Mouse (Mus musculus) c-Kit-positive CD71-negative TER-119-negative erythroid progenitor cells, embryonic 14.5 days (primary cell): ENCODE data around the gene Ptprt.
"Not testable (repeated sequence)": the region's sequence is repeated elsewhere in the genome, so short reads cannot be mapped to it uniquely, and the experiment has no call there.

Source experiments
- DNase-seq: peaks from one replicate; pipeline ENCODE4 v3.0.0-alpha.2; 2013; ENCODE audit warnings: low read depth

Ptprt gene

GRCm38 (mm10) chr2:162210564-162210963, 450.4 kb downstream of the Ptprt start:
- DNase-seq, result no peak

GRCm38 (mm10) chr2:162197316-162197715, 463.6 kb downstream of the Ptprt start:
- no peak for DNase-seq

DNA sequence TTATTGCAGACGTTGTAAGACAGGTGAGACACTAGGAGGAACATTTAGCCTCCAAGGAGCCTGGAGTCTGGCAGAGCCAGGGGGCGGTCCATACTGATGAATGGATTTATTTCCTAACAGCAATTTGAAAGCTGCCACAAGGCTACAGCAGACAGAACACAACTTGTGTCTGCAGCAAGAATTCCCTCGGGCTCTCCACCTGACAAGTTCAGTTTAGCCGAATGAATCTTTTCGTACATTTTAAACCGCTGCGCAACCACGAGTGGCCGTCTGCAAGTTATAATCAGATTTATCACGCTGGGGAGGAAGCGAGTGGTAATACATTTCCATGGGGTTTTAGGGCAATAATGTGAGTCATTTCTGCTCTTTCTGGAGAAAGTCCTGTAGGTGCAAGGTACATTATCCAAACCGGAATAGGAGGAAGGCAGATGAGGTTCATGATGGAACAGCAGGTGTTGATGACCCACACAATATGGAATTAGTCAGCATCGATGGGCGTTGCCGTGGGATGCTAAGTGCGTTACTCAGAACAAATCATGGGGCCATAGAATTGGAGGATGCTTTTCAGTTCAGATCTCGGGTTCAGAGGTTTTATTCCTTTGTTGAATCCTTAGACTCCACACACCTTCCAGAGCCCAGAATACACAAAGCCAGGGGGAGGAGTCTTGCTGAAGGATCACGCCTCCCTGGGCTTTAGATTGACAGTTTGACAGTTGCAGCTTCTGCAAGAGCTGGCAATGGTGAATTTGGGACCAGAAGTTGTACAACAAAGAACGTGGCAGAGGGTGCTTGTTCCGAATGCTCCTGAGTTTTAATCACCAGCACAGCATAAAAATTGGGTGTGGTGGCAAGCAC, 478.1 kb downstream of the Ptprt start:
- no peak for DNase-seq

DNA sequence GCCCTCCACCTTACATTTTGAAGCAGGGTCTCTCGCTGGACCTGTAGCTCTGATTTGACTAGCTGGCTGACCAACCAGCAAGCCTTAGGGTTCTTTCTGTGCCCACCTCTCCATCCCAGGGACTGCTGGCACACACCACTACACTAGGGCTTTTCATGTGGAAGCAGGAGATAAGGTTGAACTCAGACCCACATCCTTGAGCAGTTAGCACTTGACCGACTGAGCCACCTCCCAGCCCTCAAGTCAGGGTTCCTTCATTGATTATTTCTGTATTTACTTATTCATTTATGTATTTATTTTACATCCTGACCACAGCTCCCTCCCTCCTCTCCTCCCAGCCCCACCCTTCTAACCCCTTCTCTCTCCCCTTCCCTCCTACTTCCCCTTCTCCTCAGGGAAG, 479.1 kb downstream of the Ptprt start:
- no peak for DNase-seq

GRCm38 (mm10) chr2:162172529-162172928, 488.4 kb downstream of the Ptprt start:
- DNase-seq, result no peak

DNA sequence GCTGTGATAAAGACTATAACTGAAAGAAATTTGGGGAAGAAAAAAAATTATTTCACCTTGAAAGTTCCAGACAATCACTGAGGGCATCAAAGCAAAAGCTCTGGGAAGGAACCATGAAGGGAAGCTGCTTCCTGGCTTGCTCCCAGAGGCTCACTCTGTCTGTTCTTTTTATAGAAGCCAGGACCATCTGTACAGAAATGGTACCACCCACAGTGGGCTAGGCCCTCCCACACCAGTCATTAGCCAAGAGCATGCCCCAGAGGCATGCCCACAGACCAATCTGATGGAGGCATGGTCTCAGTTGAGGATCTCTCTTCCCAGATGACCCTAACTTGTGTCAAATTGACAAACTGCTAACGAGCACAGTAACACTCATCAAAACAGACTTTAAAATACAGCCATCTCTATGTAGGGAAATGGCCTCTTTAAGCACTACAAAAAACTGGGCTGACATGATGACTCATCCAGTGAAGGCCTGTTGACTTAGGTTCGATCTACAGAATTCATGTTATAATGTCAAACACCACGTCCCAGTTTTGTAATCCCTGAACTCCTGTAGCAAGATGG, 519.0 kb downstream of the Ptprt start:
- DNase-seq, result no peak

DNA sequence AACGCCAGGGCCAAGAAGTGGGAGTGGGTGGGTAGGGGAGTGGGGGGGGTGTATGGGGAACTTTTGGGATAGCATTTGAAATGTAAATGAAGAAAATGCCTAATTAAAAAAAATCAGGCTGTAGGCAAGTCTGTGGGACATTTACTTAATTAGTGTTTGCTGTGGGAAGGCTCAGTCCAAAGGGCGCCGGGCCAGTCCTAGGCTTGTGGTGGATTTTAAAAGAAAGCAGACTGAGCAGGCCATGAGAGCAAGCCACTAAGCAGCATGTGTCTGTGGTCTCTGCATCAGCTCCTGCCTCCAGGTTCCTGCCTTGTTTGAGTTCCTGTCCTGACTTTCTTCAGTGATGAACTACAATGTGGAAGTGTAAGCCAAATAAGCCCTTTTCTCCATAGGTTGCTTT, 524.8 kb downstream of the Ptprt start:
- not testable (repeated sequence) for DNase-seq

- no peak for DNase-seq
Observed at GRCm38 (mm10) chr2:162131607-162132304, 529.2 kb downstream of the Ptprt start.

GRCm38 (mm10) chr2:162129896-162130295, 531.1 kb downstream of the Ptprt start:
- no peak for DNase-seq

- DNase-seq, result no peak
Observed at GRCm38 (mm10) chr2:162118041-162118440, 542.9 kb downstream of the Ptprt start.

DNA sequence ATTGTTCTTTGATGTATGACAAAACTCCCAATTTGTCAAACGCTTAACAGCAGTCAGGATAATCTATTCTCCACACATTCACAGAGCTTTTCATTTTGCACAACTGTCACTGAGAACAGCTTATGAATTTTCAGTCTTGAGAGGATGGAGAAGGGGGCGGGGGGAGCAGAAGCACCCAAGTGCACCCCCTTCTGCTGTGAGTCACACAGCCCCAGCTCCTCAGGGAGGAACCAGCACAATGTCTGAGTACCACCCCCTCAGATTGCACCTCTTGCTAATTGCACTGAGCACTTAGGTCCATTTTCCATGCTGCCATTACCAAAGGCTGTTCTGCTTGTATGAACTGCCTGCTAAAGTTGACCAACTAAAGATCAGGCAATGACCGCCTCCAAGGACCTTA, 578.6 kb downstream of the Ptprt start:
- DNase-seq, result no peak

DNA sequence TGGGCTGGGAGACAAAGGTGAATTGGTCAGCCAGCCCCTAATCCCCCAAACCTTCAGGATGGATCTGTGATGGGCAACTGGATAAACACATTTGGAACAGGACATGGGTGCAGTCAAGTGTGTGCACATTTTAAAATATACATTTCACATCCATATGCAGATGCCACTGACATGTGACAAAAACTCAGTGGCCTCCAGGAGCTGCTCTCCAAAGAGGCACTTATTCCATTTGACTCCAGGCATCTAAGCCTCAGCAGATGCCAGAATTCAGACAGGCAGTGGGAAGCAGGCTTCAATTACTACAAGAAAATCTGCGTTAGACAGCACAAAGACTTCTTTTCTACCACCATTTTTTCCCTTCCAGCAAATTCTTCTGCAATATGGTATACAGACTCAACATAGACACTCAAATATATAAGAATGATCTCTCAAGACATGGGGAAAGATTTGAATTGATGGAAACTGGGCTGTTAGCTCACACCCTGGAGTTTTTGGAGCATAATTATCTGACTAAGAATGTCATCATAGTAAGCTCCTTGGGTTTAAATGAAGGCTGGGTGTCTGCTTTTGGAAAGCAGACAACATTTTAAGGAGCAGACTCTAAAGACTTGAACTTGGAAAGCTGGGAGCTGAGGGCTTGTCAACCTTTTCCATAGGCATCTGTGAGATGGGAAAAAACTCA, 580.1 kb downstream of the Ptprt start:
- no peak for DNase-seq

- no peak for DNase-seq
Observed at GRCm38 (mm10) chr2:162078571-162079280, 582.2 kb downstream of the Ptprt start.

GRCm38 (mm10) chr2:162052816-162053215, 608.1 kb downstream of the Ptprt start:
- no peak for DNase-seq

- no peak for DNase-seq
Observed at GRCm38 (mm10) chr2:162050198-162050597, 610.7 kb downstream of the Ptprt start.

DNA sequence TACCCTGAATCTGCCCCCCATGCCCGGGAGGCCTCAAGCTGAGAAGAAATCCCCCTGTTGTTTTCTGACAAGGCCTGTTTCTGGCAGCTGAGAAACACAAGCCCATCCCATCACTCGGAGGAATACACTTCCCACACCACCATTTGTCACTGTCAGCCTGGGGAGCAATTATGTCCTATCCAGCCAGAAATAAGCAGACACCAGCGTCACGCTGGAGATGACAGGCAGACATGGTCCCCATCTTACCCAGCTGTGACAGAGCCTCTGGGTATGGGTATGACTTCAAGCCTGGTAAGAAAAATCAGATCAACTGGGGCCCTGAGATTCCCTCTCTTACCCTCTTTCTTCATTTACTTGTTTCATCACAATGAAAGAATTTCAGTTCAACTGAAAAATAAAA, 625.3 kb downstream of the Ptprt start:
- DNase-seq, result no peak

- DNase-seq, result no peak
Observed at GRCm38 (mm10) chr2:162031636-162032035, 629.3 kb downstream of the Ptprt start.

GRCm38 (mm10) chr2:162001016-162001415, 659.9 kb downstream of the Ptprt start:
- no peak for DNase-seq

GRCm38 (mm10) chr2:161982311-161982710, 678.6 kb downstream of the Ptprt start:
- DNase-seq, result no peak

DNA sequence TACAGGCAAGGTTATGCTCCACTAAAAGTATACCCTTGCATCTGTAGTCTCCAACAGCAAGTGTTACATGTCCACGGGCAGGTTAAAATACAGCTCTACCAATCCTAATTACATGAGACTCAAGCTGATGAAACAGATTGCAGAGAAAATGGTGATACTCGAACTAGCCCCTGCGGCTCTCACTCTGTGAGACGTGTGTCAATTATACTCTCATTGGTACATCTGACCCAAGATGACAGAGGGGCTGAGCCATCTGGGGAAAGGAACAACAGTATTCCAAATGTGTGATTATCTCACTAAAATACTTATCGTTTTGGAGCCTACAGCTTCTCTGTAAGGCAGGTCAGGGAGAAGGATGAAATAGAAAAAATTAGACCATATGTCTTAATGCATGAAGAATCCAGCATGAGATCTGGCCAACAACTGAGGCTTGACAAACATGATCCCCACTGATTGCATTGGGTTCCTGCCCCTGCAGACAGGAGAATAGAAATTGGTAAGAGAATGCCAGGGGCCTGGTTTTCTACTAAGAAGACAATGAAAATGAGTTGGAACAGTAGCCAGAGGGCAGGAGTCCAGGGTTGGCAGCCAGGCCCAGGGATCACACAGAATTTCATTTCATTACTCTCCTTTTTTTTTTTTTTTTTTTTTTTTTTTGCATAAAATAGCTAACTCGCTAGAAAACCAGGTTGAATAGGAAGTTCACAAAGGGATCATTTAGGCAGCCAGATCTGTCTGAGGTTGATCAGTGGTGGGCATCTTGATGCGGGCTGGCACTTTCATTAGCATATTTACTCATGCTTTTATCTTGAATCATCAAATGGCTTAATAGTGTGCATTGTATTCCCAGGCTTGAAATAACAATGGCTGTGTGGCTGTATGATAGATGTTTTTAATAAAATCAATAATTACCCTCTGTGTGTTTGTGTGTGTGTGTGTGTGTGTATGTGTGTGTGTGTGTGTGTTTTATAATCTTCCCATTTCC, 699.5 kb downstream of the Ptprt start:
- DNase-seq, result no peak

GRCm38 (mm10) chr2:161945424-161945823, 715.5 kb downstream of the Ptprt start:
- DNase-seq, result no peak
